Mouse (Mus musculus) neural tube, embryonic 12.5 days (tissue): Measurements from ENCODE around the gene Wnt9a. TPM values are rescaled to one million over a fixed set of nuclear protein-coding genes. Genes with fewer than 3 reads are reported as not detected.
"Not testable (repeated sequence)": the region's sequence is repeated elsewhere in the genome, so short reads cannot be mapped to it uniquely, and the experiment has no call there.

ENCODE experiments used
- ATAC-seq: fragments of 200-750 bp; cut with Nextera tagmentation; 2 replicates; pipeline ENCODE4 v1.8.0; 2017; ENCODE audit warnings: low read depth, mild to moderate bottlenecking, moderate TSS enrichment, moderate library complexity; ENCODE audit not compliant: low FRiP score
- H3K27ac ChIP-seq: fragments of 300-500 bp; sonication (generic); 2 replicates; pipeline ENCODE4 v1.5.1; 2016
- H3K27me3 ChIP-seq: fragments of 300-500 bp; sonication (generic); replicated peaks from 2 replicates; pipeline ENCODE4 v1.6.1; 2016; ENCODE audit warnings: mild to moderate bottlenecking
- H3K36me3 ChIP-seq: fragments of 300-500 bp; sonication (generic); 2 replicates; pipeline ENCODE4 v1.6.1; 2016; ENCODE audit warnings: mild to moderate bottlenecking
- H3K4me1 ChIP-seq: fragments of 300-500 bp; sonication (generic); 2 replicates; pipeline ENCODE4 v1.6.1; 2016
- H3K4me2 ChIP-seq: fragments of 300-500 bp; sonication (generic); replicated peaks from 2 replicates; pipeline ENCODE4 v1.6.1; 2016; ENCODE audit warnings: mild to moderate bottlenecking
- H3K4me3 ChIP-seq: fragments of 300-500 bp; sonication (generic); 2 replicates; pipeline ENCODE4 v1.5.1; 2016
- H3K9ac ChIP-seq: fragments of 300-500 bp; sonication (generic); 2 replicates; pipeline ENCODE4 v1.6.1; 2016; ENCODE audit warnings: mild to moderate bottlenecking
- H3K9me3 ChIP-seq: fragments of 300-500 bp; sonication (generic); 2 replicates; pipeline ENCODE4 v1.6.1; 2016; ENCODE audit warnings: mild to moderate bottlenecking
- WGBS: fragments of 180-500 bp; shearing (Covaris S2); methylation state at CpG from one replicate; pipeline ENCODE4 v1.1.7; 2016; 5-methylcytosine and 5-hydroxymethylcytosine counted together
- polyA plus RNA-seq: library from polyadenylated mRNA; unstranded; fragments of >200 nt; fragmentation: Nextera tagmentation; extraction: Ambion mirVana; gene quantifications from 2 replicates; pipeline ENCODE4 v1.2.1, GENCODE M21; 2016

Wnt9a gene
- polyA plus RNA-seq, 1 experiment from 2014 or later: 4.2 TPM

GRCm38 (mm10) chr11:59282111-59282510, 24.6 kb upstream of the Wnt9a start:
- Histone ChIP-seq H3K9ac (no peak overlapping the region), H3K36me3 (no peaks in the 10 kb centered on the region), H3K4me2 (no peak overlapping the region), H3K9me3 (no peaks in the 10 kb centered on the region), H3K27ac (no peak overlapping the region), H3K4me3 (no peak overlapping the region), H3K4me1 (no peaks in the 10 kb centered on the region), H3K27me3 (peaks cover 30% of the 10 kb centered on the region)
- ATAC-seq: no peak
- WGBS: 76% methylated on average over 5 of the region's 5 CpGs

- Histone ChIP-seq H3K4me1 (no peaks in the 10 kb centered on the region), H3K4me2 (no peak overlapping the region), H3K9me3 (no peaks in the 10 kb centered on the region), H3K27ac (no peak overlapping the region), H3K4me3 (no peak overlapping the region), H3K36me3 (no peaks in the 10 kb centered on the region), H3K9ac (no peak overlapping the region), H3K27me3 (peaks cover 38% of the 10 kb centered on the region)
- WGBS: 83% methylated on average over 10 of the region's 10 CpGs
- ATAC-seq: no peak
Measured at GRCm38 (mm10) chr11:59282933-59283332, 23.8 kb upstream of the Wnt9a start.

- H3K9me3 ChIP-seq: no peaks in the 10 kb centered on the region
- H3K27ac ChIP-seq: no peak overlapping the region
- H3K36me3 ChIP-seq: no peaks in the 10 kb centered on the region
- H3K27me3 ChIP-seq: peaks cover 50% of the 10 kb centered on the region
- ATAC-seq: no peak
- H3K4me1 ChIP-seq: peaks cover 6% of the 10 kb centered on the region; the same call in 1 of the 2 replicates
- WGBS: 49% methylated on average over 14 of the region's 14 CpGs
- H3K4me2 ChIP-seq: no peak overlapping the region
- no peak overlapping the region for H3K4me3 ChIP-seq
- H3K9ac ChIP-seq: no peak overlapping the region
Measured at GRCm38 (mm10) chr11:59284146-59284545, 22.6 kb upstream of the Wnt9a start.

- Histone ChIP-seq H3K9ac (no peak overlapping the region), H3K36me3 (no peaks in the 10 kb centered on the region), H3K9me3 (no peaks in the 10 kb centered on the region), H3K4me3 (peak overlapping the region; percentile 31; the same call in 1 of the 2 replicates), H3K27ac (no peak overlapping the region), H3K27me3 (peaks cover 86% of the 10 kb centered on the region), H3K4me1 (peaks cover 18% of the 10 kb centered on the region), H3K4me2 (peak overlapping the region; percentile 54)
- no peak for ATAC-seq
- WGBS: under 1% methylated on average over 25 of the region's 25 CpGs
Measured at GRCm38 (mm10) chr11:59289706-59290105, 17.0 kb upstream of the Wnt9a start.

- no peaks in the 10 kb centered on the region for H3K9me3 ChIP-seq
- H3K9ac ChIP-seq: no peak within 1 kb of the TSS
- ATAC-seq: no peak
- H3K4me1 ChIP-seq: peaks cover 18% of the 10 kb centered on the region
- H3K4me3 ChIP-seq: peak within 1 kb of the TSS; percentile 31
- WGBS: under 1% methylated on average over 42 of the region's 60 CpGs
- H3K27me3 ChIP-seq: peaks cover 80% of the 10 kb centered on the region
- H3K36me3 ChIP-seq: no peaks in the 10 kb centered on the region
- peak within 1 kb of the TSS; percentile 54 for H3K4me2 ChIP-seq
- no peak within 1 kb of the TSS for H3K27ac ChIP-seq
Measured at GRCm38 (mm10) chr11:59290702-59291303, 15.9 kb upstream of the Wnt9a start, which contains the start of gene Wnt3a. Gene Wnt3a, minus strand, starts transcription at chr11:59290752.

- no peaks in the 10 kb centered on the region for H3K36me3 ChIP-seq
- H3K4me1 ChIP-seq: peaks cover 18% of the 10 kb centered on the region
- ATAC-seq: no peak
- H3K9ac ChIP-seq: no peak overlapping the region
- 30% methylated on average over 7 of the region's 7 CpGs for WGBS
- no peak overlapping the region for H3K27ac ChIP-seq
- no peak overlapping the region for H3K4me3 ChIP-seq
- peaks cover 70% of the 10 kb centered on the region for H3K27me3 ChIP-seq
- no peaks in the 10 kb centered on the region for H3K9me3 ChIP-seq
- no peak overlapping the region for H3K4me2 ChIP-seq
Measured at GRCm38 (mm10) chr11:59293616-59294015, 13.1 kb upstream of the Wnt9a start.

GRCm38 (mm10) chr11:59297941-59298340, 8.8 kb upstream of the Wnt9a start:
- H3K9me3 ChIP-seq: no peaks in the 10 kb centered on the region
- no peak overlapping the region for H3K4me2 ChIP-seq
- H3K4me1 ChIP-seq: no peaks in the 10 kb centered on the region
- no peak overlapping the region for H3K4me3 ChIP-seq
- ATAC-seq: no peak
- no peaks in the 10 kb centered on the region for H3K36me3 ChIP-seq
- no peak overlapping the region for H3K9ac ChIP-seq
- H3K27ac ChIP-seq: no peak overlapping the region
- H3K27me3 ChIP-seq: peaks cover 27% of the 10 kb centered on the region
- WGBS: 21% methylated on average over 7 of the region's 7 CpGs

GRCm38 (mm10) chr11:59300185-59300584, 6.5 kb upstream of the Wnt9a start:
- Histone ChIP-seq H3K4me3 (no peak overlapping the region), H3K9ac (no peak overlapping the region), H3K27ac (no peak overlapping the region), H3K4me1 (no peaks in the 10 kb centered on the region), H3K9me3 (no peaks in the 10 kb centered on the region), H3K36me3 (no peaks in the 10 kb centered on the region), H3K4me2 (no peak overlapping the region), H3K27me3 (peaks cover 33% of the 10 kb centered on the region)
- no peak for ATAC-seq
- WGBS: 34% methylated on average over 3 of the region's 3 CpGs

- not testable (repeated sequence) for H3K4me1 ChIP-seq, H3K9ac ChIP-seq, H3K4me2 ChIP-seq, H3K27ac ChIP-seq, H3K4me3 ChIP-seq, H3K36me3 ChIP-seq, H3K9me3 ChIP-seq, ATAC-seq
- peaks cover 39% of the 10 kb centered on the region for H3K27me3 ChIP-seq
- WGBS: 80% methylated on average over 2 of the region's 2 CpGs
Measured at GRCm38 (mm10) chr11:59301053-59301452, 5.7 kb upstream of the Wnt9a start.

- no peaks in the 10 kb centered on the region for H3K9me3 ChIP-seq
- H3K9ac ChIP-seq: no peak overlapping the region
- WGBS: 37% methylated on average over 5 of the region's 10 CpGs
- no peaks in the 10 kb centered on the region for H3K36me3 ChIP-seq
- peaks cover 45% of the 10 kb centered on the region for H3K27me3 ChIP-seq
- ATAC-seq: no peak
- no peak overlapping the region for H3K27ac ChIP-seq
- no peak overlapping the region for H3K4me3 ChIP-seq
- no peak overlapping the region for H3K4me2 ChIP-seq
- H3K4me1 ChIP-seq: peaks cover 18% of the 10 kb centered on the region
Measured at GRCm38 (mm10) chr11:59302700-59303569, 3.8 kb upstream of the Wnt9a start.

GRCm38 (mm10) chr11:59305008-59305820, 1.5 kb upstream of the Wnt9a start:
- Histone ChIP-seq H3K27ac (no peak overlapping the region), H3K4me1 (peaks cover 37% of the 10 kb centered on the region), H3K9ac (no peak overlapping the region), H3K4me2 (no peak overlapping the region), H3K4me3 (no peak overlapping the region), H3K27me3 (peaks cover 65% of the 10 kb centered on the region), H3K36me3 (no peaks in the 10 kb centered on the region), H3K9me3 (no peaks in the 10 kb centered on the region)
- no peak for ATAC-seq
- 49% methylated on average over 22 of the region's 22 CpGs for WGBS

GRCm38 (mm10) chr11:59305821-59306215, 910 bp upstream of the Wnt9a start:
- no peak for ATAC-seq
- peak overlapping the region; percentile 93 for H3K4me2 ChIP-seq
- H3K4me3 ChIP-seq: no peak overlapping the region
- no peak overlapping the region for H3K9ac ChIP-seq
- H3K9me3 ChIP-seq: no peaks in the 10 kb centered on the region
- no peak overlapping the region for H3K27ac ChIP-seq
- H3K27me3 ChIP-seq: peaks cover 65% of the 10 kb centered on the region
- peaks cover 37% of the 10 kb centered on the region for H3K4me1 ChIP-seq
- 3% methylated on average over 10 of the region's 10 CpGs for WGBS
- H3K36me3 ChIP-seq: no peaks in the 10 kb centered on the region
